Mouse (Mus musculus): ENCODE data around the gene Hist3h2ba.

The Hist3h2ba gene

DNA sequence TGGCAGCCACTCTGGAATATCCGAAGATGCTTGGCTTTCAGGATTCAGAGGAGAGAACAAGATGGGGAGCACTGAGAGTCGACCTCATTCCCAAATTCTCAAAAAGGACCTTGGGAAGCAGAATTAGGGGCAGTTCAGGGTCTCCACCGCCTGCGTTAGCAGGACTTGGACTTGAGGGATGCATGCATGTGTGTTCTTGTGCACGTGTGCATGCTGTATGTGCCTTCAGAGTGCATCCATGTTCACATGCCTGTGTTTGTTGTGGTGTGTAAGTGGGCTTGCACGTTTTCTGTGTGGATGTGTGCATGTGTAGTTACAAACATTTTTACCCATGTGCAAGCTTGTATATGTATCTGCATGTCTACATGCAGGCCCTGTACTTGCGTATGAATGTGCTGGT, 15.5 kb downstream of the Hist3h2ba start:
- DNase-seq (ENCODE audit: low read depth, low spot score) = no peak

DNA sequence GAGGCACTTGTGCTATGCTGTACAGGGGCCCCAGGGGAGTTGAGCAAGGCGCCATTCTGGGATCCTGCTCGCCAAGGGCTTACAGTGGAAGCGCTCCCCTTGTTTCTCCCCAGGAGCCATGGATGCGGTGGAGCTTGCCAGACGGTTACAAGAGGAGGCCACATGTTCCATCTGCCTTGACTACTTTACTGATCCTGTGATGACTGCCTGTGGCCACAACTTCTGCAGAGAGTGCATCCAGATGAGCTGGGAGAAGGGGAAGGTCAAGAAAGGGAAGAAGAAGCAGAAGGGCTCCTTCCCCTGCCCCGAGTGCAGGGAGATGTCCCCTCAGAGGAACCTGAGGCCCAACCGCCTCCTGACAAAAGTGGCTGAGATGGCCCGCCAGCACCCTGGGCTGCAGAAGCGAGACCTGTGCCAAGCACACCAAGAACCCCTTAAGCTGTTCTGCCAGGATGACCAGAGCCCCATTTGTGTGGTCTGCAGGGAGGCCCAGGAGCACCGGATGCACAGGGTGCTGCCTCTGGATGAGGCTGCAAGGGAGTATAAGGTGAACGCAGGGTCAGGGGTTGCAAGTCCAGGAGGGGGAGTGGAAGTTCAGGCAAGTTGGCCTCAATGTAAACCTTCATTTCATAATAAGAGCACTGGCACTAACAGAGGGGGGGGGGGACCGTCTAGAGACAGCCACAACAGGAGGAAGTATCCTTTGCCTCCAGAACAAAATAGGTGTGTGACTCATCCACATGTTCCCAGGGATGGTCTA, 16.5 kb downstream of the Hist3h2ba start:
- DNase-seq (ENCODE audit: low read depth, low spot score) = no peak

DNA sequence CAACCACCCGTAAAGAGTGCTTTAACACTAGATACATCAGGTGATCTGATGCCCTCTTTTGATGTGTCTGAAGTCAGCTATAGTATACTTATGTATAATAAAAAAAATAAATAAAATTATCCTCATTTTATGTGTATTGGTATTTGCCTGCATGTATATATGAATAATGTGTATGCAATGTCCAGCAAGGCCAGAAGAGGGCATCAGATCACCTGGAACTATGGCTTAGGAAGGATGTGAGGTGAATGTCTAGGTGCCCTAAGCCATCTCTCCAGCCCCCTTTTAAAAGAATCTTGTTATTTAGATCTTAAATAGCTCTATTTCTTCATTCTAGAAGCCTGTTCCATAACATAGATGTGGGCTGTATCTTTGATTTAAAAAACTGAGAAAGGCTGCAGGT, 18.6 kb downstream of the Hist3h2ba start:
- DNase-seq (ENCODE audit: low read depth, low spot score) = no peak

DNA sequence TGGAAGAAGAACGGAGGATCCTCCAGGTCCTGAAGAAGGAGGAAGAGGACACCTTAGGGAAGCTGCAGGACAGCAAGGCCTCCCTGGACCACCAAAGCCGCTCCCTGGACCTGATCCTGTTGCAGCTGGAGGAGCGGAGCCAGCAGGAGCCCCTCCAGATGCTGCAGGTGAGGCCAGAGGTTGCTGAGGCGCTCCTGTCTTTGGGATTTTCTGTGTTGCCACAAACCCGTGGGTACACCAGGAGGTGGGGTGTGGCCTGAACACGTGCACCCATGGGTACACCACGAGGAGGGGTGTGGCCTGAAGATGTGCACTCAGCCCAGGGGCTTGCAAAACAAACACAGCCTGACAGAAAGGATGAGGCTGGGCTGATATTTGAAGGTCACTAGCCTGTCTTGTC, 19.8 kb downstream of the Hist3h2ba start:
- DNase-seq (ENCODE audit: low read depth, low spot score) = no peak

DNA sequence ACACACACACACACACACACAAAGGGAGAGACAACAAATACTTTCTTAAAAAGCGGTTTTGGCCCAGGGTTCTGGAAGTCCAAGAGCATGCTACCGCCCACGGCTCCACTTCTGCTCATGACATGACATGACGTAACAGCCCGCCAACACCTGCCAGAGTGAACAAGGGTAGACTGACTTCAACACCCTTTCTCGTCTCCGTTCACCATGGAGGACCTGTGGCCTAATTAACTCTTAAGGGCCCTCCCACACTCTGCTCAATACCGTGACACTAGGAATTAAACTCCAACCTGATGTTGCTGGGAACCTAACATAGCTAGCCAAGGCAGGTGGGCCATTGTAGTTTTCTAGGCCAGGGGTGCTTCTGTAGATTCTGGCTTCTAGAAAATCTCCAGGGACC, 20.3 kb downstream of the Hist3h2ba start:
- DNase-seq (ENCODE audit: low read depth, low spot score) = no peak

DNA sequence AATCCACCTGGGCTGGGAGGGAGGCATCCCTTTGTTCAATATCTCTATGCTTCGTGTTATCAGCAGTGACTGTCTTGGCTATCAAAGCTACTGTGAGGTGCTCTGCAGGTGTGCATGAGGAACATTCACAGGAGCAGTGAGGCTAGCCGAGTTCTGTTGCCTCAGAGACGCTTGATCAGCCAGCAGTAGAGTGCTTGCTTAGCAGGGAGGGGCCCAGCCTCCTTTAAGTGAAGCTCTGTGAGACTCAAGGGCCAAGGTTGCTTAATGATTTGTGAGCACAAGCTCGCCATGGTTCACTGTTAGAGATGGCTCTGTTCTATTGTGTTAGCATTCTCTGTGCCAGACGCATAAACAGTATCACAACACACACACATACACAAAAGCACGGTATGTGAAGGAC, 20.9 kb downstream of the Hist3h2ba start:
- no peak for DNase-seq (ENCODE audit: low read depth, low spot score)

DNA sequence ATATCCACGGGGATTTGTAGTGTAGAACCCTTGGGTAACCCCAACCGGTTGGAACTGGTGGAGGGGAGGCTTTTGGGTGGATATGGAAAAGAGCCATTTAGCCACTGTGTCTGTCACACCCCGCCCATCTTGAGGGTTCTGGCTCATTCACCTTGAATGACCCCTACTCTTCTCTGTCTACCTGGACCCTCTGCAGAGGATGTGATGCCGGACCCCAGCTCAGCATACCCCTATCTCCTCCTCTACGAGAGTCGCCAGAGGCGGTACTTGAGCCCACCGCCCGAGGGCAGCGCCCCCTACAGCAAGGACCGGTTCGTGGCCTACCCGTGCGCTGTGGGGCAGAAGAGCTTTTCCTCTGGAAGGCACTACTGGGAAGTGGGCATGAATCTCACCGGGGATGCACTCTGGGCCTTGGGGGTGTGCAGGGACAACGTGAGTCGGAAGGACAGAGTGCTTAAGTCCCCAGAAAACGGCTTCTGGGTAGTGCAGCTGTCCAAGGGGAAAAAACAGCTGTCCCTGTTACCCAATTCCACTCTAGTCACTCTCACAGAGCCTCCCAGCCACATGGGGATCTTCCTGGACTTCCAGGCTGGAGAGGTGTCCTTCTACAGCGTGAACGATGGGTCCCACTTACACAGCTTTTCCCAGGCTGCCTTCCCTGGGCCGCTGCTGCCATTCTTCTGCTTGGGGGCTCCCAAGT, 22.3 kb downstream of the Hist3h2ba start:
- no peak for DNase-seq (ENCODE audit: low read depth, low spot score)

DNA sequence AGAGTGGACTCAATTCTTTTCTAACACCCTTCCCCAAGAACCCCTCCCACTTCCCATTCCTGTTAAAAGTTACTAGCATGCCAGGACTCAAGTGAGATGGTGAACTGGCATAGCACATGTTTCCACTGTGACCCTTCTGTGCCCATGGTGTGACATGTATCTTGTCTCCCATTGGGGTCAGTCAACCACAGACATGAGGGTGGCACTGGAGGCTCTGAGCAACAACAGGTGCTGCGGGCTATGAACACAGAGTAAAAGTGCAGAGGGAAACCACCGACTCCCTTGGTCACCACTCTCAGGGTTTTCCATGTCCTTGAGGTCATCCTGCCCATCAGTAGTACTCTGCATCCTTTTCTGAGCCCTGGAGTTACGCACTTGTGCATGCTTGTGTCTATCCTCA, 23.1 kb downstream of the Hist3h2ba start:
- DNase-seq (ENCODE audit: low read depth, low spot score) = no peak

DNA sequence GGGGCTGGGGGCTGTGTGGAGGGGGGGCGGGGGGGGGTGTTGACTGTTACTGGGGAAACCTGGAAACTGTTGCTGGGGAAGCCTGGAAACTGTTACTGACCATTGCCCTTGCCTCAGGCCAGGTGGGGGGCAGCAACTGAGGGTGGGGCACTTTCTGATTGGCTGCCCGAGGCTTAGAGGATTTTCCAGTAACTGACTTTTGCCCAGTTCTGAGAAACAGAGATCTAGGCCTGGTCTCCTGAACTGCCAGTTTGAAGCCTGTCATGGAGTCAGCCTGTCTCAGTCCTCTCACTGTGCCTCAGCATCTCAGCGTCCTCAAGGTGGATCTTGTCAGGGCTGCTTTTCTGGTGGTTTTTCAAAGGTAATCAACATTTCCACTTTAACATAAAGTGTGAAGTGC, 25.7 kb downstream of the Hist3h2ba start:
- DNase-seq (ENCODE audit: low read depth, low spot score) = no peak

DNA sequence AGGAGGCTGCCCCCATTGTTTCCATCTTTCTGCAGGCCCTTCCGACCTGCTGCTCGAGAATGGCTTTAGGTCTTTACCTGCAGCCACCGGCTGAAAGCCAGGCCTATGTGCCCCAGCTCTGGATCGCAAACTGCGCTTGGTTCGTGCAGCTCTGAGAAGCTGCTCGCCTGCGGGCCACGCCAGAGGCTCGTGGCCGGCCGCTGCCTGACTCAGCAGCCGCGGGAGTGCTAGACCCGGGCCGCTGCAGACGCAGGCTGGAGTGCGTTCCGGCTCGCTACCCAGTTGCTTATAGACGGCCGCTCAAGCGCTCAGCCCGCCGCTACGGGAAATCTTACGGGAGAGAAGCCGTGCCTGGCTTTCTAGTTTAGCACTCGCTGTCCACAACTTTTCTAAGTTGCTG, 28.4 kb downstream of the Hist3h2ba start:
- no peak for DNase-seq (ENCODE audit: low read depth, low spot score)

DNA sequence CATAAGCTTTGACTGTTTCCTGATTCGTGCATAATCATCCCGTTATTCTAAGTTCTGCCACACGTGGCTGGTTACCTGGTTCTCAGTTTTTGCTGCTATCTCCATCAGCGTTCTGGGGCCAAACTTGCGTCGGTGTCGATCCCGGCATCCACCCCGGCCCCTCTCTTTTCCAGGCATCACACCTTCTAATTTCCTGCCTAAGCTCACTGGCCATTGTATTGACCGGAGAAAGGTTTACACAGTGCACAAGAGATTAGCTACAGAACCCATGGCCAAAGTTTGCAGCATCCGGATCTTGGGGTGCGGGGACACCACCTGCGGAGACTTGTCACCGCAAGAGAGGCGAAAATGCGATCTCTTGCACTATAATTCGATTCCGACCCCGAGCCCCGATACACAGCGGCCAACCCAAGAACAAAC, 28.9 kb downstream of the Hist3h2ba start:
- no peak for DNase-seq (ENCODE audit: low read depth, low spot score)

DNA sequence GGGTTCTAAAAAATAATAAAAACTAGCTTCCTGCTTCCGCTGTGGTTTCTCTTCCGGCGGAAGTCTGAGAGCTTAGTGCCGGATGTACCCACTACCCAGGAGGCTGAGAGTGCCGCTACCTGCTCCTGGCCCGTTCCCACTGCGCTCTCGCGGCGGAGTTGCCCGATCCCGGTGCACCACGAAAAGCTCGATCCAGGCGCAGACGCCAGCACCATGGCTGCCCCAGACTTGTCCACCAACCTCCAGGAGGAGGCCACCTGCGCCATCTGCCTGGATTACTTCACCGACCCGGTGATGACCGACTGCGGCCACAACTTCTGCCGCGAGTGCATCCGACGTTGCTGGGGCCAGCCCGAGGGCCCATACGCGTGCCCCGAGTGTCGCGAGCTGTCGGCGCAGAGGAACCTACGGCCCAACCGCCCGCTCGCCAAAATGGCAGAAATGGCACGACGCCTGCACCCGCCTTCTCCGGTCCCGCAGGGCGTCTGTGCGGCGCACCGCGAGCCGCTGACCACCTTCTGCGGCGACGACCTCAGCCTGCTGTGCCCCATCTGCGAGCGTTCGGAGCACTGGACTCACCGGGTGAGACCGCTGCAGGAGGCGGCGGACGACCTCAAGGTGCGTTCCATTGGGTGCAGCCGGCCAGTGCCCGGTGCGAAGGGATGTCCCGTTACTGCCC, 29.4 kb downstream of the Hist3h2ba start, which contains the start of gene Trim11:
Gene Trim11, plus strand, starts transcription at position 67 of the 679 bp plus-strand sequence.
- peak; percentile 80 for DNase-seq (ENCODE audit: low read depth, low spot score)

DNA sequence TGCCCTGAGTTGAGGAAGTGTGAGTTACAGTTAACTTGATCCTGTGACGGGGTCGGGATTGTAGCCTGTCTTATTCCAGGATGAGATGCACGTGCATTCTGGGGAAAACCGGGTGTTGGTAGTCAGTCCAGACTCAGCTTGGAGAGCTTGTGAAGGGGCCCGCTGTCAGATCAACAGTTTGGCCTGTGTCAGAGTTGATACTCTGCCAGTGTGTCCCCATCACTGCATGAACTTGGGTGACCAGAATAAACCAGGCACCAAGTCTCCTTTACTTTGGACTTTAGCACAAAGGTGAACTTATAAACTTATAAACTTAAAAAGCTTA, 29.9 kb downstream of the Hist3h2ba start:
- DNase-seq (ENCODE audit: low read depth, low spot score) = no peak

DNA sequence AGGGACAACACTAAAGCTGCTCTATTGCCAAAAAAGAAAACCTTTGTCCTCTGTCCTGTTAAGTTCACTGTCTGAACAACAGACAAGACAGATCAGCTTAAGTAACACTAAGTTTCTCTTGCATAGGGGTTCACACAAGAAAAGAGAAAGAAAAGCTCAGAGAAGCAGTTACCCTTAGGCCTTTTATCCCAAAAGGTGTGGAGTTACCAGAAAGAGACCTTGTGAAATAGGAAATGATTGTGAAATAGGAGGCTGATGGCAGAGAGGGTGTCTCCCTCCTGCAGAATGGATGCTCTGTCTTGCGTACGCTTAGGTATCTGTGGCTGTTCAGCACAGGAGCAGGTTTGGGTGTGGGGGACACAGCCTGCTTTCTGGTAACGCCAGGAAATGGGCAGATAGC, 30.5 kb downstream of the Hist3h2ba start:
- DNase-seq (ENCODE audit: low read depth, low spot score) = no peak

DNA sequence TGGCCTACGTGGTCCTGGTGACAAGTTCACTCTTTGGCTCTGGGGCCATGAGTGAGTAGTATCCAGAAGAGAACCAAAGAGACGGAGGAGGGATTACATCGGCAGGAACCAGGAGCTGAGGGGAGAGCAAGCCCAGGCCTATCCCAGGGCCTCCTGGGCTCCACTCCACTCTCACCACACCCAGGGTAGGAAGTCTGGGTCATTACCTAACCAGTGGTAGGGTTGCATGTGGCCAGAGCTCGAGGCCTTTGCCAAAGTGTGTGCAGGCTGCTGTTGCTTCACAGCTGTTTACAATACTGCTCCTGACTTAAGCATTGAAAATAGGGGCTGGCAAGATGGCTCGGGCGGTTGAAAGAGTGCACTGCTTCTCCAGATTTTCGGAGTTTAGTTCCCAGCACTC, 30.9 kb downstream of the Hist3h2ba start:
- no peak for DNase-seq (ENCODE audit: low read depth, low spot score)

DNA sequence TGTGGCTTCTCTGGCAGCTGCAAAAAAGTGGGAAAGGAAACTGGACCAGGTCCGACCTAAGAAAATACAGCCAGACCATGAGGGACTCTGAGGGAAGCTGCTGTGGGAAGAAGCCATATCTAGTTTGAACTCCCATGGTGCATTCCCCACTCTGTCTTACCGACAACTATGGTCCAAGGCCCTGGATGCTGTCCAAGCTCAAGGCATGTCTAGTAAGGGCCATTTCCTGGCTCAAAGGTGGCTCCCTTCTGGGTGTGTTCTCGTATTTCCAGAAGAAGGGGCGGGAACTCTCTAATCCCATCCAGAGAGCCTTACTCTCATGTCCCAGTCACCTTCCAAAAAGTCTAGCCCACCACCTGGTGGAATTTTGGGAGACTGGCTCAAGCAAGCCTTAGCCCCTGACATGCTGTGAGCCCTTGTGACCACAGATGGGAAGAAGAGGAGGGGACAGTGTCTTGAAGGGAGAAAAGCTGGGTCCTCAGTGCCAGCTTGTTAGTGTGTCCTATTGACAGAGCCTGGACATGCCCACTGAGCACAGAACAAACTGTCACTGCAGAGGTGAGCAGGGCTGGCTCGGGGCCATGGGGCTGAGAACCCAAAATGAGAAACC, 31.8 kb downstream of the Hist3h2ba start:
- DNase-seq (ENCODE audit: low read depth, low spot score) = no peak

DNA sequence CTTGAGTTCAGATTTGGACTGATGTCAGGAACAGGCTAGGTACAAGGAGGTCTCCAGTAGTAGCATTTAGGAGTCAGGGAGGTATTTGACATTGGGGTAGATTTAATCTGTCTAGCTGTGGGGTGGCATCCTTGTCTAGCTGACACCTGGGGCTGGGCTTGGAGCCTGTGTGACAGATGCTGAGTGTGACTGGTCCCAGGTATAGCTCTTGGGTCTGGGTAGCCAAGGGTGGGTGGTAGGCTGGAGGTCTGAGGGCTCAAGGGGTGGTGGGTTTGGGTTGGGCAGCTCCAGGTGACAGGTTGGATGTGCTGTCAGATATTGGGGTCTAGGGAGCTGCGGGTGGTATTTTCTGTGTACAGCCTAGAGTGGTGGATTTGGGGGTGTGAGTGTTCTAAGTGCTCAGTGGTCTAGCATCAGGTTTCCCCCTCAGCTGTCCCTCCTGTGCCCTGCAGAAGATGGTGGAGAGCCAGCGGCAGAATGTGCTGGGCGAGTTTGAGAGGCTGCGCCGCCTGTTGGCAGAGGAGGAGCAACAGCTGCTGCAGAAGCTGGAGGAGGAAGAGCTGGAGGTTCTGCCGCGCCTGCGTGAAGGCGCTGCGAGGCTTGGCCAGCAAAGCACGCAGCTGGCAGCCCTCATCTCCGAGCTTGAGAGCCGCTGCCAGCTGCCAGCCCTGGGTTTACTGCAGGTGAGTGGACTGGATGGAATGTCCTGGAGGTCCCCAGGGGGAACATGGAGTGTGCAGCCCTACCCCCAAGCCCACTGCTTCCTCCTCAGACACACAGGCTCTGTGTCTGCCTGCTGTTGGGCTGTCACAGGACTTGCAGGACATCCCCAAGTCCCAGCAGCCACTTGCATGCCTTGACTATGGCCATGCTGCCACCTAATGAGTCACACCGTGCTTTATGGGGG, 33.1 kb downstream of the Hist3h2ba start:
- peak; percentile 17 for DNase-seq (ENCODE audit: low read depth, low spot score)

DNA sequence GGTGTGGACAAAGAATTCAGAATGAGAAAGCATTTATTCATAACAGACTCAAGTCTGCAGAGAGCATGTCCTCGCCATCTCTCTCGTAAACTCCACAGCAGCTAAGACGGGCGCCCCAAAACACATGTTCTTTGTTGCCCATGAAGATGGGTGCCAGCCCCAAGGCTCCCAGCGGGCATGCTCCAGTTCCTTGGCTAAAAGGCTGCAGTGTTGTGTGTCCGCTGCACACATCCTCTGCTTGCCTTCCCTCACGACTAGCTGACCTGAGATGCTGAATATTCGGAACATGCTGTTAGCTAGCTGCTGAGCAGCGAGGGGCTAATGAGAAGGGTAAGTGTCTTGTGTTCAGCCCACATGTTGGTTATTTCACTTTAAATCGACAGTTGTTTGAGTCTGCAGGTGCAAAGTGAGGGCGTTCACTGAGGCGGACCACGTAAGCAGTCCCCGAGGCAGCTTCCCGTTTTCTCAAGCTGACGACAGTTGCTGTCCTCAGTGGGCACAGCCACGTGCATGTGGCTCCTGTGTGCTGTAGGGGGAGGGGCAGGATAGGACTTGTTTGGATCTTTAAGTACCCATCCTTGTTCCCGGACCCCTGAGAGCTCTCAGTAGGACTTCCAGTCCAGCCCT, 33.9 kb downstream of the Hist3h2ba start:
- no peak for DNase-seq (ENCODE audit: low read depth, low spot score)

DNA sequence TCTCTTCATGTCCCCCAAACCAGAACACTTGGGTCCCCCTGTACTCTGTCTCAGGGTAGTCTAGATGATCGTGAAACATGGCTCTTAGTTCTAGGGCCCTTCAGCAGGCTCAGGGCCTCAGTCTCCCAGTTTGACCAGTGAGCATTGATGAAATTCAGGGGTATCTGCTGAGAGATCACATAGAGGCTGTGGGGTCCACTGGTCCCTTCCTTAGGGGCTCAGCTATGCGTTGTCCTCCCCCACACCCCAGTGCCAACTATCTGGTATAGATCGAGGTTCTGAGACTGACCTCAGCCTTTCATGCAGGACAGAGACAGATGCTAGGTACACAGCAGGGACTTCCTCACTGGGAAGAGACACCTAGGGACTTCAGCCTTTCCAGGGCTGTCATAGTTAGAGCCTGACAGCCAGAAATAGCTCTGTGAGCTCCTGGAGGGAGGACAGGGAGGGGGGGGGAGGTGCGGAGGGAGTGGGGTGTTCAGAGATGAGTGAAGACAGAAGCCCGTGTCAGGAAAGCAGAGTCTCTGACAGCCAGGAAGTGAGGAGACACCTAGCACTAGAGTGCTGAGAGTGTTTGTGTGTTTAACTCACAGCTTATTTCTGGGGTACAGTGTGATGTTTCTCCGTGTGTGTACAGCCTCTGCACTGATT, 35.1 kb downstream of the Hist3h2ba start:
- DNase-seq (ENCODE audit: low read depth, low spot score) = no peak

DNA sequence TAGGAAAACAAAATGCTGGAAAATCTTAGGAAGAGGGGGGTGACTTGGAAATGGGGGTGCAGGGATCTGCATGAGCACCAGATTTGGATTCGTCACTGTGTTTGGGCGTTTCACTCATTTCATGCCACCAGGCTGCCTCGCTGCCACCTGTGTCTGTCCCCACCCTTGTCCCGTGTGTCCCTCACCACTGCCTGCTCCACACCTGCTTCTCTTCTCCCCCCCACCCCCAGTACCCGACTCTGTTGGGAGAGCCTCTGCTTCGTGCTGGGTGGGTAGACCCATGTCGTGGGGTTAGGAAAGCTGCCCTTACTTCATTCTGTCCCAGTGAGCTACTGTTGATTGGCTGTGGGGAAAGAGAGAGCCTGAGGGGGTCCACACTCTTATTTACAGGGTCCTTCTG, 35.9 kb downstream of the Hist3h2ba start:
- DNase-seq (ENCODE audit: low read depth, low spot score) = no peak

All from forelimb bud, embryonic 11.5 days (tissue).